Mouse (Mus musculus): ENCODE data around the gene Defb38.

- TF ChIP-seq CTCF (IDR thresholded peaks at IDR 0.05), result no peak
- no peak for TF ChIP-seq POLR2A (IDR thresholded peaks at IDR 0.05; ENCODE audit: insufficient read depth, low read depth, low read length)
- TF ChIP-seq EP300 (IDR thresholded peaks at IDR 0.05; ENCODE audit: insufficient read depth, low read depth, low read length), result no peak
Observed at GRCm38 (mm10) chr8:19064710-19065109, 38.3 kb upstream of the Defb38 start, which contains the start of gene Defb39.

Measured in heart, adult 2 months (tissue).